Mouse (Mus musculus): ENCODE data around the gene Sec14l4. TPM values are rescaled to one million over a fixed set of nuclear protein-coding genes. Genes with fewer than 3 reads are reported as not detected.

Sec14l4 gene
- polyA plus RNA-seq, 1 experiment: 5.2 TPM

GRCm38 (mm10) chr11:4062523-4062922 is 31.3 kb downstream of the Sec14l4 start:
- Histone ChIP-seq H3K27ac (ENCODE audit: insufficient read depth, low read length) (no peak overlapping the region), H3K4me3 (ENCODE audit: low read depth, low read length) (no peak overlapping the region), H3K36me3 (ENCODE audit: control insufficient read depth, insufficient read depth, low read length, poor library complexity, severe bottlenecking) (no peaks in the 10 kb centered on the region), H3K27me3 (ENCODE audit: control insufficient read depth, insufficient read depth, low read length, poor library complexity, severe bottlenecking) (no peaks in the 10 kb centered on the region), H3K4me1 (ENCODE audit: control insufficient read depth, insufficient read depth, low read length) (no peaks in the 10 kb centered on the region), H3K9me3 (replicated peaks; ENCODE audit: control insufficient read depth, insufficient read depth, low read length, poor library complexity, severe bottlenecking) (no peaks in the 10 kb centered on the region), H3K9ac (ENCODE audit: low read depth, poor library complexity, severe bottlenecking) (no peak overlapping the region)
- TF ChIP-seq CTCF (IDR thresholded peaks at IDR 0.05; ENCODE audit: low read depth, low read length) (no peak), EP300 (IDR thresholded peaks at IDR 0.05; ENCODE audit: insufficient read depth, low read depth, low read length) (no peak), POLR2A (IDR thresholded peaks at IDR 0.05; ENCODE audit: insufficient read depth, low read length) (no peak)

DNA sequence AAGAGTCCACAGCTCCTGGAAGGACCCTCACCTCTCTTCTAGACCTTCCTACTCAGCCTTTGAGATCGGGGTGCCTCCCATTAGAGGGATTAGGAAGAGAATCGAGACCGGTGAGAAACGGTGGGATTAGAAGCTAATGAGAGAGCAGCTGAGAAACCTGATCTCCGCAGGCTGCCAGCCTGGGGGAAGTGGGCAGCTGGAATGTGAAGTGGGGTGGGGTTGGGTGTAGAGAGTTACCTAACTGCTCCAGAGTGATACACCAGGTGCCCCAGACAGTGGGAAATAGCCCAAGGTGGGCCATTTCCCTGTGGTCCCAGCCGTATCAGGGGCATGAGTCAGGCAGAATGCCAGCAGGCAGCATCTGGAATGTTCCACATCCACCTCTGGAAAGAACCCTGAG is 31.7 kb downstream of the Sec14l4 start:
- no peak overlapping the region for H3K9ac ChIP-seq (ENCODE audit: low read depth, poor library complexity, severe bottlenecking)
- H3K36me3 ChIP-seq (ENCODE audit: control insufficient read depth, insufficient read depth, low read length, poor library complexity, severe bottlenecking): no peaks in the 10 kb centered on the region
- no peak overlapping the region for H3K4me3 ChIP-seq (ENCODE audit: low read depth, low read length)
- H3K27me3 ChIP-seq (ENCODE audit: control insufficient read depth, insufficient read depth, low read length, poor library complexity, severe bottlenecking): no peaks in the 10 kb centered on the region
- no peak overlapping the region for H3K27ac ChIP-seq (ENCODE audit: insufficient read depth, low read length)
- TF ChIP-seq CTCF (IDR thresholded peaks at IDR 0.05; ENCODE audit: low read depth, low read length) (no peak), POLR2A (IDR thresholded peaks at IDR 0.05; ENCODE audit: insufficient read depth, low read length) (no peak), EP300 (IDR thresholded peaks at IDR 0.05; ENCODE audit: insufficient read depth, low read depth, low read length) (no peak)
- H3K4me1 ChIP-seq (ENCODE audit: control insufficient read depth, insufficient read depth, low read length): no peaks in the 10 kb centered on the region
- H3K9me3 ChIP-seq (replicated peaks; ENCODE audit: control insufficient read depth, insufficient read depth, low read length, poor library complexity, severe bottlenecking): no peaks in the 10 kb centered on the region

- H3K27me3 ChIP-seq (ENCODE audit: control insufficient read depth, insufficient read depth, low read length, poor library complexity, severe bottlenecking): no peaks in the 10 kb centered on the region
- H3K4me3 ChIP-seq (ENCODE audit: low read depth, low read length): no peak within 1 kb of the TSS
- H3K9me3 ChIP-seq (replicated peaks; ENCODE audit: control insufficient read depth, insufficient read depth, low read length, poor library complexity, severe bottlenecking): no peaks in the 10 kb centered on the region
- no peaks in the 10 kb centered on the region for H3K4me1 ChIP-seq (ENCODE audit: control insufficient read depth, insufficient read depth, low read length)
- H3K9ac ChIP-seq (ENCODE audit: low read depth, poor library complexity, severe bottlenecking): no peak within 1 kb of the TSS
- TF ChIP-seq CTCF (IDR thresholded peaks at IDR 0.05; ENCODE audit: low read depth, low read length): no peak
- TF ChIP-seq EP300 (IDR thresholded peaks at IDR 0.05; ENCODE audit: insufficient read depth, low read depth, low read length): no peak
- TF ChIP-seq POLR2A (IDR thresholded peaks at IDR 0.05; ENCODE audit: insufficient read depth, low read length): no peak
- no peaks in the 10 kb centered on the region for H3K36me3 ChIP-seq (ENCODE audit: control insufficient read depth, insufficient read depth, low read length, poor library complexity, severe bottlenecking)
- no peak within 1 kb of the TSS for H3K27ac ChIP-seq (ENCODE audit: insufficient read depth, low read length)
These were observed 33.4 kb downstream of the Sec14l4 start, which contains the start of gene Sec14l3 for GRCm38 (mm10) chr11:4064627-4065122. Sec14l3 (plus strand) TSS chr11:4064841.

- H3K4me3 ChIP-seq (ENCODE audit: low read depth, low read length): no peak overlapping the region
- H3K27ac ChIP-seq (ENCODE audit: insufficient read depth, low read length): no peak overlapping the region
- H3K4me1 ChIP-seq (ENCODE audit: control insufficient read depth, insufficient read depth, low read length): no peaks in the 10 kb centered on the region
- TF ChIP-seq EP300 (IDR thresholded peaks at IDR 0.05; ENCODE audit: insufficient read depth, low read depth, low read length) (no peak), CTCF (IDR thresholded peaks at IDR 0.05; ENCODE audit: low read depth, low read length) (no peak), POLR2A (IDR thresholded peaks at IDR 0.05; ENCODE audit: insufficient read depth, low read length) (no peak)
- no peaks in the 10 kb centered on the region for H3K36me3 ChIP-seq (ENCODE audit: control insufficient read depth, insufficient read depth, low read length, poor library complexity, severe bottlenecking)
- H3K9ac ChIP-seq (ENCODE audit: low read depth, poor library complexity, severe bottlenecking): no peak overlapping the region
- no peaks in the 10 kb centered on the region for H3K9me3 ChIP-seq (replicated peaks; ENCODE audit: control insufficient read depth, insufficient read depth, low read length, poor library complexity, severe bottlenecking)
- no peaks in the 10 kb centered on the region for H3K27me3 ChIP-seq (ENCODE audit: control insufficient read depth, insufficient read depth, low read length, poor library complexity, severe bottlenecking)
These were observed 38.4 kb downstream of the Sec14l4 start for GRCm38 (mm10) chr11:4069664-4070063.

DNA sequence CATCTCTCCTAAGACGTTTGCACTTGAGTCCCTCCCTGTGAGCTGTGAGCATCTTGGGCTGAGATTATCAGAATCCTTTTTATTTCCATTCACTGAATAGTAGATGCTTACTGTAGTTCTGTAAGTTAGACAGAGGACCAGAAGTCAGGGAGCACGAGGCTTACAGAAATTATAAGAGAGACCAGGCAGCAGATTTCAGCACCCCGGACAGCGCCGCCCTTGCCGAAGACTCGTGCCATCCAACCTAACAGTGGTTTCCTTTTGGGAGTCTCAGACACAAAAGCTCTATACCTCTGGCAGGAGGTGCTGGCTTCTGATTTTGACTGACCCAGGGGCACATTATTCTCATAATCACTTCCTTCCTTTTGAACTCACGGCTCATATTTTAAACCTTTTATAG is 45.4 kb downstream of the Sec14l4 start:
- no peak overlapping the region for H3K9ac ChIP-seq (ENCODE audit: low read depth, poor library complexity, severe bottlenecking)
- TF ChIP-seq EP300 (IDR thresholded peaks at IDR 0.05; ENCODE audit: insufficient read depth, low read depth, low read length): no peak
- TF ChIP-seq CTCF (IDR thresholded peaks at IDR 0.05; ENCODE audit: low read depth, low read length): no peak
- no peak for TF ChIP-seq POLR2A (IDR thresholded peaks at IDR 0.05; ENCODE audit: insufficient read depth, low read length)
- H3K27me3 ChIP-seq (ENCODE audit: control insufficient read depth, insufficient read depth, low read length, poor library complexity, severe bottlenecking): no peaks in the 10 kb centered on the region
- no peaks in the 10 kb centered on the region for H3K4me1 ChIP-seq (ENCODE audit: control insufficient read depth, insufficient read depth, low read length)
- H3K27ac ChIP-seq (ENCODE audit: insufficient read depth, low read length): no peak overlapping the region
- H3K36me3 ChIP-seq (ENCODE audit: control insufficient read depth, insufficient read depth, low read length, poor library complexity, severe bottlenecking): no peaks in the 10 kb centered on the region
- no peak overlapping the region for H3K4me3 ChIP-seq (ENCODE audit: low read depth, low read length)
- H3K9me3 ChIP-seq (replicated peaks; ENCODE audit: control insufficient read depth, insufficient read depth, low read length, poor library complexity, severe bottlenecking): no peaks in the 10 kb centered on the region

DNA sequence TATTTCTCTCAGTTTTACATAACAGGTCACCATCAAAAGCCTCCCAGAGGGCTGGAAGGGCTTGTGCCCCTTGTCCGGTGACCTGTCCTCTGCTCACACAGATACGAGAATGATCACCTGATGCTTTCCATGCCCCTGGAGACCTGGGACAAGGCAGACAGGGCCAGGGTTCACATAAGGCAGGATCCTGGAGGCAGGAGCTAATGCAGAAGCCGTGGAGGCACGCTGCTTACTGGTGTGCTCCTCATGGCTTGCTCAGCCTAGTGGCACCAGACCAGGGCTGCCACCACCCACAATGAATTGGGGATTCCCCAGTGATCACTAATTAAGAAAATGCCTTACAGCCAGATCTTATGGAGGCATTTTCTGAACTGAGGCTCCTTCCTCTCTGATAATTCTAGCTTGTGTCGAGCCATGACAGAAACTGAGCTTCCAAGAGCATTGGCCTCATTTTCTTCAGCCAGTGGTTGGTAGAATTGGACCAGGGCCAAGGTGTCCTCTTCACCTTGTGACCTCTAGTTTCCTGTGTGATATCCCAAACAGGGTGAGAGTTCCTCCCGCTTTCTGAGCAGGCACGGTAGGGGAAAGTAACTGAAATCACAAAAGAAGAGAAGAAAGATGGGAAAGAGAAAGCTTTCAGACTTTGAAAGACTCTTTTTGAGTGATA is 47.1 kb downstream of the Sec14l4 start:
- TF ChIP-seq POLR2A (IDR thresholded peaks at IDR 0.05; ENCODE audit: insufficient read depth, low read length) (no peak), EP300 (IDR thresholded peaks at IDR 0.05; ENCODE audit: insufficient read depth, low read depth, low read length) (no peak), CTCF (IDR thresholded peaks at IDR 0.05; ENCODE audit: low read depth, low read length) (no peak)
- no peaks in the 10 kb centered on the region for H3K36me3 ChIP-seq (ENCODE audit: control insufficient read depth, insufficient read depth, low read length, poor library complexity, severe bottlenecking)
- no peak overlapping the region for H3K9ac ChIP-seq (ENCODE audit: low read depth, poor library complexity, severe bottlenecking)
- no peak overlapping the region for H3K27ac ChIP-seq (ENCODE audit: insufficient read depth, low read length)
- H3K4me3 ChIP-seq (ENCODE audit: low read depth, low read length): no peak overlapping the region
- H3K4me1 ChIP-seq (ENCODE audit: control insufficient read depth, insufficient read depth, low read length): no peaks in the 10 kb centered on the region
- H3K9me3 ChIP-seq (replicated peaks; ENCODE audit: control insufficient read depth, insufficient read depth, low read length, poor library complexity, severe bottlenecking): no peaks in the 10 kb centered on the region
- H3K27me3 ChIP-seq (ENCODE audit: control insufficient read depth, insufficient read depth, low read length, poor library complexity, severe bottlenecking): no peaks in the 10 kb centered on the region
